Mouse (Mus musculus): ENCODE results near the gene Fcgr1. TPM values are rescaled to one million over a fixed set of nuclear protein-coding genes. Genes with fewer than 3 reads are reported as not detected.
"Not testable (repeated sequence)": the region's sequence is repeated elsewhere in the genome, so short reads cannot be mapped to it uniquely, and the experiment has no call there.

The Fcgr1 gene
- polyA plus RNA-seq, 1 experiment from 2014 or later: 1.4 TPM

- no peak for ATAC-seq (replicated peaks)
- 0 out of 2 replicates have a peak, but pooled peaks cover 3% of the 10 kb centered on the region for H3K4me1 ChIP-seq
- H3K9me3 ChIP-seq: no peaks in the 10 kb centered on the region
- H3K27me3 ChIP-seq: no peaks in the 10 kb centered on the region
- no peak overlapping the region for H3K4me2 ChIP-seq (replicated peaks)
- no peak overlapping the region for H3K9ac ChIP-seq (replicated peaks)
- no peaks in the 10 kb centered on the region for H3K36me3 ChIP-seq
- no peak overlapping the region for H3K4me3 ChIP-seq
- WGBS: 87% methylated on average over 5 of the region's 5 CpGs
- H3K27ac ChIP-seq (replicated peaks): no peak overlapping the region
Observed at GRCm38 (mm10) chr3:96255926-96256593, 37.7 kb downstream of the Fcgr1 start.

- 0 out of 2 replicates have a peak, but pooled peaks cover 3% of the 10 kb centered on the region for H3K4me1 ChIP-seq
- H3K9me3 ChIP-seq: no peaks in the 10 kb centered on the region
- H3K36me3 ChIP-seq: no peaks in the 10 kb centered on the region
- WGBS: 50% methylated on average over 10 of the region's 10 CpGs
- H3K4me3 ChIP-seq: no peak overlapping the region
- ATAC-seq (replicated peaks): no peak
- no peak overlapping the region for H3K4me2 ChIP-seq (replicated peaks)
- no peak overlapping the region for H3K9ac ChIP-seq (replicated peaks)
- H3K27me3 ChIP-seq: no peaks in the 10 kb centered on the region
- no peak overlapping the region for H3K27ac ChIP-seq (replicated peaks)
Observed at GRCm38 (mm10) chr3:96254683-96255355, 39.0 kb downstream of the Fcgr1 start.

- no peak for ATAC-seq (replicated peaks)
- Histone ChIP-seq H3K4me2 (replicated peaks) (no peak overlapping the region), H3K36me3 (no peaks in the 10 kb centered on the region), H3K4me3 (no peak overlapping the region), H3K9me3 (no peaks in the 10 kb centered on the region), H3K4me1 (peaks cover 17% of the 10 kb centered on the region), H3K27ac (replicated peaks) (no peak overlapping the region), H3K9ac (replicated peaks) (no peak overlapping the region), H3K27me3 (no peaks in the 10 kb centered on the region)
- 91% methylated on average over 3 of the region's 3 CpGs for WGBS
Observed at GRCm38 (mm10) chr3:96251787-96252186, 42.0 kb downstream of the Fcgr1 start.

GRCm38 (mm10) chr3:96250890-96251289 is 42.9 kb downstream of the Fcgr1 start:
- H3K9me3 ChIP-seq: no peaks in the 10 kb centered on the region
- H3K4me2 ChIP-seq (replicated peaks): no peak overlapping the region
- ATAC-seq (replicated peaks): no peak
- H3K27me3 ChIP-seq: no peaks in the 10 kb centered on the region
- no peak overlapping the region for H3K9ac ChIP-seq (replicated peaks)
- peaks cover 17% of the 10 kb centered on the region for H3K4me1 ChIP-seq
- no peak overlapping the region for H3K4me3 ChIP-seq
- no peaks in the 10 kb centered on the region for H3K36me3 ChIP-seq
- WGBS: 66% methylated on average over 3 of the region's 3 CpGs
- no peak overlapping the region for H3K27ac ChIP-seq (replicated peaks)

- no peak for ATAC-seq (replicated peaks)
- H3K27ac ChIP-seq (replicated peaks): no peak overlapping the region
- H3K4me2 ChIP-seq (replicated peaks): peak overlapping the region; percentile 40
- H3K36me3 ChIP-seq: no peaks in the 10 kb centered on the region
- WGBS: 46% methylated on average over 4 of the region's 4 CpGs
- no peaks in the 10 kb centered on the region for H3K9me3 ChIP-seq
- no peaks in the 10 kb centered on the region for H3K27me3 ChIP-seq
- no peak overlapping the region for H3K9ac ChIP-seq (replicated peaks)
- H3K4me1 ChIP-seq: peaks cover 23% of the 10 kb centered on the region
- H3K4me3 ChIP-seq: no peak overlapping the region
Observed at GRCm38 (mm10) chr3:96249034-96249345, 44.8 kb downstream of the Fcgr1 start.

GRCm38 (mm10) chr3:96248141-96249033 is 45.4 kb downstream of the Fcgr1 start:
- H3K36me3 ChIP-seq: no peaks in the 10 kb centered on the region
- H3K4me2 ChIP-seq (replicated peaks): peak overlapping the region; percentile 40
- peak overlapping the region; percentile 40; the same call in 1 of the 2 replicates for H3K9ac ChIP-seq (replicated peaks)
- H3K4me3 ChIP-seq: peak overlapping the region; percentile 38; the same call in 1 of the 2 replicates
- no peaks in the 10 kb centered on the region for H3K27me3 ChIP-seq
- peaks cover 25% of the 10 kb centered on the region for H3K4me1 ChIP-seq
- 55% methylated on average over 6 of the region's 6 CpGs for WGBS
- no peak for ATAC-seq (replicated peaks)
- H3K27ac ChIP-seq (replicated peaks): no peak overlapping the region
- no peaks in the 10 kb centered on the region for H3K9me3 ChIP-seq

GRCm38 (mm10) chr3:96247356-96248140 is 46.2 kb downstream of the Fcgr1 start:
- Histone ChIP-seq H3K9ac (replicated peaks) (peak overlapping the region; percentile 40; the same call in 1 of the 2 replicates), H3K36me3 (no peaks in the 10 kb centered on the region), H3K4me2 (replicated peaks) (peak overlapping the region; percentile 40), H3K27me3 (no peaks in the 10 kb centered on the region), H3K4me3 (peak overlapping the region; percentile 38), H3K27ac (replicated peaks) (no peak overlapping the region; the same call in 1 of the 2 replicates), H3K9me3 (no peaks in the 10 kb centered on the region), H3K4me1 (peaks cover 25% of the 10 kb centered on the region)
- 2% methylated on average over 11 of the region's 11 CpGs for WGBS
- no peak for ATAC-seq (replicated peaks)

- H3K36me3 ChIP-seq, H3K27me3 ChIP-seq, H3K9me3 ChIP-seq: not testable (repeated sequence)
- no CpG with 5 or more reads among the region's 47 CpGs for WGBS
- H3K27ac ChIP-seq (replicated peaks): peak within 1 kb of the TSS; percentile 71
- peak within 1 kb of the TSS; percentile 40 for H3K9ac ChIP-seq (replicated peaks)
- H3K4me2 ChIP-seq (replicated peaks): peak within 1 kb of the TSS; percentile 40
- peak; percentile 90 for ATAC-seq (replicated peaks)
- peaks cover 25% of the 10 kb centered on the region for H3K4me1 ChIP-seq
- H3K4me3 ChIP-seq: peak within 1 kb of the TSS; percentile 38
Observed at GRCm38 (mm10) chr3:96246427-96246856, 47.3 kb downstream of the Fcgr1 start, which contains the start of gene Hist2h3c1. TSS of gene Hist2h3c1 (plus strand) at chr3:96246685.

- Histone ChIP-seq H3K4me3 (peak overlapping the region; percentile 37), H3K4me2 (replicated peaks) (peak overlapping the region; percentile 35), H3K9ac (replicated peaks) (peak overlapping the region; percentile 38; the same call in 1 of the 2 replicates), H3K4me1 (peaks cover 28% of the 10 kb centered on the region), H3K27ac (replicated peaks) (peak overlapping the region; percentile 71)
- not testable (repeated sequence) for H3K27me3 ChIP-seq, H3K9me3 ChIP-seq, H3K36me3 ChIP-seq
- peak; percentile 7; the same call in 1 of the 2 replicates for ATAC-seq (replicated peaks)
- WGBS: 0% methylated on average over 10 of the region's 21 CpGs
Observed at GRCm38 (mm10) chr3:96246018-96246417, 47.8 kb downstream of the Fcgr1 start.

- 0% methylated on average over 35 of the region's 88 CpGs for WGBS
- H3K4me2 ChIP-seq (replicated peaks): peak within 1 kb of the TSS; percentile 47
Observed at GRCm38 (mm10) chr3:96245003-96245886, 48.5 kb downstream of the Fcgr1 start, which contains the start of gene Hist2h2aa1. TSS of gene Hist2h2aa1 (plus strand) at chr3:96245497.

More at GRCm38 (mm10) chr3:96245003-96245886, 48.5 kb downstream of the Fcgr1 start, which contains the start of gene Hist2h2aa1:
- H3K27ac ChIP-seq (replicated peaks): peak within 1 kb of the TSS; percentile 94
- not testable (repeated sequence) for H3K27me3 ChIP-seq, H3K36me3 ChIP-seq, H3K9me3 ChIP-seq
- H3K4me1 ChIP-seq: peaks cover 32% of the 10 kb centered on the region
- peak within 1 kb of the TSS; percentile 62 for H3K9ac ChIP-seq (replicated peaks)
- peak; percentile 91 for ATAC-seq (replicated peaks)
- H3K4me3 ChIP-seq: peak within 1 kb of the TSS; percentile 44

Measured in forebrain, embryonic 15.5 days (tissue).